Comparison of ENCODE assay signal across 8 mouse cellular contexts in the genomic region with DNA sequence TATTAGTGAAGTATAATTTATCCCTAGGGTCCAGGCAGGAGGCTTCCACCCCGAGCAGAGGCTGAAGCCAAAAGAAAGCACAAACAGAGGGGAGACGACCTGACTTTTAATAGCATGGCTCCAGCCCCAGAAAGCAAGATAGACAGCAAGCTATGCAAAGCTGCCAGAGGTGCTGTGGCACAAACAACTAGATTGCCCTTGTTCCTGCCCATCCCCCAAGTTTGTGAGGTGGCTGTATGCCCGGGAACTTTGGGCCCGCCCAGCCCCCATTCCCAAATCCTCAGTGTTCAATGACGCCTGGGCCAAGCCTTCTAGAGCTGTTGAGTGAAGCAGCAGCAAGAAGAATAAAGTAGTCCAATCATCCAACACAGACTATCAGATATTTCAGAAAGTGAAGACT. TPM values are rescaled to one million over a fixed set of nuclear protein-coding genes. Genes with fewer than 3 reads are reported as not detected.
DNase-seq lines count a peak whose midpoint lies in the region; ATAC-seq lines count a peak whose summit lies in the region.

No protein-coding gene starts in this region.

- 0 out of 2 replicates have a peak overlapping the region, but pooled peaks have one; percentile 18 for H3K27ac ChIP-seq in heart, embryonic 15.5 days
- no peak overlapping the region for H3K27ac ChIP-seq in forebrain, embryonic 11.5 days (ENCODE audit: low read depth, low read length)
- no peak overlapping the region for H3K27ac ChIP-seq in forebrain, embryonic 10.5 days

- peaks cover 29% of the 10 kb centered on the region for H3K36me3 ChIP-seq in heart, embryonic 15.5 days
- H3K36me3 ChIP-seq in forebrain, embryonic 11.5 days (ENCODE audit: control insufficient read depth, insufficient read depth, low read length) = no peaks in the 10 kb centered on the region; the same call in 1 of the 2 replicates
- H3K36me3 ChIP-seq in forebrain, embryonic 10.5 days (replicated peaks) = peaks cover 46% of the 10 kb centered on the region

- no peak overlapping the region for H3K4me2 ChIP-seq in heart, embryonic 15.5 days
- H3K4me2 ChIP-seq in forebrain, embryonic 11.5 days (ENCODE audit: low read depth, low read length, severe bottlenecking) = no peak overlapping the region

- ATAC-seq in heart, embryonic 15.5 days (replicated peaks; ENCODE audit: insufficient number of reproducible peaks, insufficient read depth, low FRiP score, low read depth) = no peak
- no peak for ATAC-seq in forebrain, embryonic 11.5 days (replicated peaks; ENCODE audit: low FRiP score)

- peaks cover 47% of the 10 kb centered on the region for H3K4me1 ChIP-seq in heart, embryonic 15.5 days (replicated peaks)
- H3K4me1 ChIP-seq in forebrain, embryonic 11.5 days (replicated peaks; ENCODE audit: control insufficient read depth, insufficient read depth, low read length) = peaks cover 18% of the 10 kb centered on the region
- H3K4me1 ChIP-seq in forebrain, embryonic 10.5 days = peaks cover 48% of the 10 kb centered on the region

- WGBS in heart, embryonic 15.5 days = 61% methylated on average over 5 of the region's 5 CpGs
- WGBS in forebrain, embryonic 11.5 days = 80% methylated on average over 5 of the region's 5 CpGs
- 87% methylated on average over 5 of the region's 5 CpGs for WGBS in forebrain, embryonic 10.5 days

- no peak overlapping the region for H3K9ac ChIP-seq in heart, embryonic 15.5 days
- H3K9ac ChIP-seq in forebrain, embryonic 11.5 days (ENCODE audit: low read length) = no peak overlapping the region

- DNase-seq in lung, postnatal 10 days = peak; percentile 31
- DNase-seq in lung, postnatal 25 days (ENCODE audit: low spot score) = no peak
- peak; percentile 43 to 68 for DNase-seq in kidney, postnatal 4 days
- peak; percentile 62 for DNase-seq in right cerebral cortex, postnatal 25 days
- DNase-seq in T-cell, adult 2 months (ENCODE audit: low spot score) = no peak
- no peak for DNase-seq in forebrain, embryonic 11.5 days (ENCODE audit: low spot score)
- DNase-seq in forebrain, embryonic 10.5 days (ENCODE audit: extremely low spot score, low spot score) = no peak

- no peak overlapping the region for H3K4me3 ChIP-seq in heart, embryonic 15.5 days
- no peak overlapping the region for H3K4me3 ChIP-seq in forebrain, embryonic 11.5 days (ENCODE audit: low read depth, low read length)
- H3K4me3 ChIP-seq in forebrain, embryonic 10.5 days = no peak overlapping the region

- peaks cover 19% of the 10 kb centered on the region; the same call in 1 of the 2 replicates for H3K27me3 ChIP-seq in heart, embryonic 15.5 days
- peaks cover 32% of the 10 kb centered on the region for H3K27me3 ChIP-seq in forebrain, embryonic 11.5 days (ENCODE audit: control insufficient read depth, insufficient read depth, low read length)
- peaks cover 44% of the 10 kb centered on the region for H3K27me3 ChIP-seq in forebrain, embryonic 10.5 days (ENCODE audit: poor library complexity, severe bottlenecking)

- no peaks in the 10 kb centered on the region for H3K9me3 ChIP-seq in heart, embryonic 15.5 days (replicated peaks)
- H3K9me3 ChIP-seq in forebrain, embryonic 11.5 days (ENCODE audit: control insufficient read depth, low read length) = no peaks in the 10 kb centered on the region
- H3K9me3 ChIP-seq in forebrain, embryonic 10.5 days = no peaks in the 10 kb centered on the region

RNA-seq across cellular contexts. Expression of a gene that starts 4.2 kb away (rescaled TPM):
- polyA plus RNA-seq in heart, embryonic 15.5 days (2015; fragmentation: Nextera tagmentation; extraction: Ambion mirVana) = 73.6 and 96.9 TPM in 2 replicates
- polyA plus RNA-seq in forebrain, embryonic 11.5 days (2014; fragmentation: Nextera tagmentation; extraction: Ambion mirVana) = 111 and 127 TPM in 2 replicates
- 151 and 153 TPM in 2 replicates for polyA plus RNA-seq in forebrain, embryonic 10.5 days (2016; fragmentation: Nextera tagmentation; extraction: Ambion mirVana)

RNA-seq across cellular contexts. Expression of a gene that starts 4.3 kb away (rescaled TPM):
- 9.4 and 11.4 TPM in 2 replicates for polyA plus RNA-seq in heart, embryonic 15.5 days (2015; fragmentation: Nextera tagmentation; extraction: Ambion mirVana)
- 18.5 and 20.9 TPM in 2 replicates for polyA plus RNA-seq in forebrain, embryonic 11.5 days (2014; fragmentation: Nextera tagmentation; extraction: Ambion mirVana)
- 14.4 and 15.3 TPM in 2 replicates for polyA plus RNA-seq in forebrain, embryonic 10.5 days (2016; fragmentation: Nextera tagmentation; extraction: Ambion mirVana)

RNA-seq across cellular contexts. Expression of a gene that starts 4.8 kb away (rescaled TPM):
- polyA plus RNA-seq in heart, embryonic 15.5 days (2015; fragmentation: Nextera tagmentation; extraction: Ambion mirVana) = 41.9 and 56.7 TPM in 2 replicates
- polyA plus RNA-seq in forebrain, embryonic 11.5 days (2014; fragmentation: Nextera tagmentation; extraction: Ambion mirVana) = 11.4 and 12.9 TPM in 2 replicates
- 11.0 and 13.7 TPM in 2 replicates for polyA plus RNA-seq in forebrain, embryonic 10.5 days (2016; fragmentation: Nextera tagmentation; extraction: Ambion mirVana)

RNA-seq across cellular contexts. Expression of a gene that starts 17.0 kb away (rescaled TPM):
- 0.23 TPM in 1 of 2 replicates, not detected in the other for polyA plus RNA-seq in heart, embryonic 15.5 days (2015; fragmentation: Nextera tagmentation; extraction: Ambion mirVana)
- not detected in 2 replicates for polyA plus RNA-seq in forebrain, embryonic 11.5 days (2014; fragmentation: Nextera tagmentation; extraction: Ambion mirVana)
- not detected in 2 replicates for polyA plus RNA-seq in forebrain, embryonic 10.5 days (2016; fragmentation: Nextera tagmentation; extraction: Ambion mirVana)

RNA-seq across cellular contexts. Expression of a gene that starts 21.3 kb away (rescaled TPM):
- polyA plus RNA-seq in heart, embryonic 15.5 days (2015; fragmentation: Nextera tagmentation; extraction: Ambion mirVana) = 41.4 and 43.0 TPM in 2 replicates
- polyA plus RNA-seq in forebrain, embryonic 11.5 days (2014; fragmentation: Nextera tagmentation; extraction: Ambion mirVana) = 22.2 and 22.6 TPM in 2 replicates
- polyA plus RNA-seq in forebrain, embryonic 10.5 days (2016; fragmentation: Nextera tagmentation; extraction: Ambion mirVana) = 28.0 and 28.6 TPM in 2 replicates

Comparison
In these comparisons a context has a peak if more than half of its experiments do, and no peak if none do; other contexts are left out.
1. DNase-seq: peak in lung, postnatal 10 days (single experiment), kidney, postnatal 4 days (2 of 2) and right cerebral cortex, postnatal 25 days (single experiment); none in lung, postnatal 25 days (single experiment), T-cell, adult 2 months (single experiment), forebrain, embryonic 11.5 days (single experiment) and forebrain, embryonic 10.5 days (single experiment).